8 mouse cellular contexts compared by ENCODE assay signal in the genomic region with DNA sequence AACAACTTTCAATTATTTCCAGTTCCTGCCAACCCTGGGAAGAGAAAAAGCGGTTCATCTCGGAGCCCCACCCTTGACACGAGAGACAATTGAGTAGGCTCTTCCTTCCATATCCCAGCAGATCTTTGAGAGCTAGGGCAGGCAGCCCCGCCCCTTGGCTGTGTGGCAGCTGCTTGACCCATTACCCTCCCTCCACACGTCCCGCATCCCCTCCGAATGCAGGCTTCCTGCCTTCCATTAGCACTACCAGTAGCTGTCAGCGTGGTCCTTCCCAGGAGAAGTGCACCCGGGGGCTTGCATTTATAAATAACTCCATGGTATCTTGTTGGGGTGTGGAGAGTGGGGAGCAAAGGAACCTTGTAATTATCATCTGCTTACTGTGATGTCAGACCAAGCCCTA. TPM values are rescaled to one million over a fixed set of nuclear protein-coding genes. Genes with fewer than 3 reads are reported as not detected.
A peak's percentile ranks its signal among the peaks of the same experiment; 100 is the strongest.
DNase-seq lines count a peak whose midpoint lies in the region; ATAC-seq lines count a peak whose summit lies in the region.

No protein-coding gene starts in this region.

- no peaks in the 10 kb centered on the region for H3K36me3 ChIP-seq in heart, embryonic 14.5 days (ENCODE audit: control insufficient read depth, insufficient read depth, low read length)
- no peaks in the 10 kb centered on the region for H3K36me3 ChIP-seq in limb, embryonic 13.5 days

- H3K4me2 ChIP-seq in heart, embryonic 14.5 days (ENCODE audit: low read length): 0 out of 2 replicates have a peak overlapping the region, but pooled peaks have one; percentile 12
- H3K4me2 ChIP-seq in limb, embryonic 13.5 days (replicated peaks): peak overlapping the region; percentile 31

- no peaks in the 10 kb centered on the region for H3K9me3 ChIP-seq in heart, embryonic 14.5 days (ENCODE audit: control insufficient read depth, low read length)
- H3K9me3 ChIP-seq in limb, embryonic 13.5 days: no peaks in the 10 kb centered on the region

- 17% methylated on average over 9 of the region's 9 CpGs for WGBS in heart, embryonic 14.5 days
- WGBS in limb, embryonic 13.5 days: 12% methylated on average over 9 of the region's 9 CpGs

- H3K27me3 ChIP-seq in heart, embryonic 14.5 days (ENCODE audit: control insufficient read depth, insufficient read depth, low read length): no peaks in the 10 kb centered on the region
- no peaks in the 10 kb centered on the region for H3K27me3 ChIP-seq in limb, embryonic 13.5 days

- no peak overlapping the region for H3K9ac ChIP-seq in heart, embryonic 14.5 days (ENCODE audit: low read length)
- no peak overlapping the region for H3K9ac ChIP-seq in limb, embryonic 13.5 days

- peaks cover 12 to 28% of the 10 kb centered on the region in 2 experiments for H3K4me1 ChIP-seq in heart, embryonic 14.5 days (ENCODE audit: control insufficient read depth in 2 of 2, insufficient read depth in 2 of 2, low read length in 2 of 2)
- H3K4me1 ChIP-seq in limb, embryonic 13.5 days: peaks cover 42% of the 10 kb centered on the region

- H3K27ac ChIP-seq in heart, embryonic 14.5 days (replicated peaks in 1 of 2; ENCODE audit: control insufficient read depth in 1 of 2, insufficient read depth in 1 of 2, low read depth in 2 of 2, low read length in 2 of 2): no peak overlapping the region
- no peak overlapping the region for H3K27ac ChIP-seq in limb, embryonic 13.5 days

- no peak for ATAC-seq in heart, embryonic 14.5 days (ENCODE audit: insufficient number of reproducible peaks, insufficient read depth, low FRiP score, low read depth)
- ATAC-seq in limb, embryonic 13.5 days (ENCODE audit: low FRiP score, low read depth): no peak

- H3K4me3 ChIP-seq in heart, embryonic 14.5 days (ENCODE audit: control insufficient read depth in 1 of 2, insufficient read depth in 1 of 2, low read depth in 1 of 2, low read length in 2 of 2): no peak overlapping the region
- H3K4me3 ChIP-seq in limb, embryonic 13.5 days: no peak overlapping the region

- DNase-seq in adrenal gland, adult 2 months: peak; percentile 32
- DNase-seq in adrenal gland, postnatal 4 days (ENCODE audit: low spot score in 2 of 2): no peak
- peak; percentile 17 for DNase-seq in adrenal gland, postnatal 25 days
- no peak for DNase-seq in right cerebral cortex, postnatal 36 days (ENCODE audit: low spot score in 2 of 2)
- no peak for DNase-seq in natural killer cell, adult 2 months (ENCODE audit: low spot score in 2 of 2)
- DNase-seq in right cerebral cortex, adult 18-20 months: no peak

RNA-seq across cellular contexts. Expression of a gene that starts 2.3 kb away (rescaled TPM):
- 10 to 100 TPM; 30.2 to 40.3 TPM for total RNA-seq in adrenal gland, adult 2 months (2021)
- polyA plus RNA-seq in adrenal gland, adult 2 months (2012; rRNA removed): 22.9 and 25.6 TPM in 2 replicates
- total RNA-seq in adrenal gland, postnatal 4 days (2021): 10 to 100 TPM; 52.3 to 72.3 TPM
- total RNA-seq in adrenal gland, postnatal 25 days (2021): 27.3 and 31.6 TPM in 2 replicates
- polyA plus RNA-seq in heart, embryonic 14.5 days (2014; fragmentation: Nextera tagmentation; extraction: Ambion mirVana): 4.0 and 6.3 TPM in 2 replicates
- 31.2 and 31.6 TPM in 2 replicates for polyA plus RNA-seq in limb, embryonic 13.5 days (2015; fragmentation: Nextera tagmentation; extraction: Ambion mirVana)

Comparison
In these comparisons a context has a peak if more than half of its experiments do, and no peak if none do; other contexts are left out.
1. DNase-seq: peak in adrenal gland, adult 2 months (single experiment) and adrenal gland, postnatal 25 days (single experiment); none in adrenal gland, postnatal 4 days (0 of 2), right cerebral cortex, postnatal 36 days (0 of 2), natural killer cell, adult 2 months (0 of 2) and right cerebral cortex, adult 18-20 months (single experiment).